Mouse (Mus musculus): ENCODE data around the gene Tef.

DNA sequence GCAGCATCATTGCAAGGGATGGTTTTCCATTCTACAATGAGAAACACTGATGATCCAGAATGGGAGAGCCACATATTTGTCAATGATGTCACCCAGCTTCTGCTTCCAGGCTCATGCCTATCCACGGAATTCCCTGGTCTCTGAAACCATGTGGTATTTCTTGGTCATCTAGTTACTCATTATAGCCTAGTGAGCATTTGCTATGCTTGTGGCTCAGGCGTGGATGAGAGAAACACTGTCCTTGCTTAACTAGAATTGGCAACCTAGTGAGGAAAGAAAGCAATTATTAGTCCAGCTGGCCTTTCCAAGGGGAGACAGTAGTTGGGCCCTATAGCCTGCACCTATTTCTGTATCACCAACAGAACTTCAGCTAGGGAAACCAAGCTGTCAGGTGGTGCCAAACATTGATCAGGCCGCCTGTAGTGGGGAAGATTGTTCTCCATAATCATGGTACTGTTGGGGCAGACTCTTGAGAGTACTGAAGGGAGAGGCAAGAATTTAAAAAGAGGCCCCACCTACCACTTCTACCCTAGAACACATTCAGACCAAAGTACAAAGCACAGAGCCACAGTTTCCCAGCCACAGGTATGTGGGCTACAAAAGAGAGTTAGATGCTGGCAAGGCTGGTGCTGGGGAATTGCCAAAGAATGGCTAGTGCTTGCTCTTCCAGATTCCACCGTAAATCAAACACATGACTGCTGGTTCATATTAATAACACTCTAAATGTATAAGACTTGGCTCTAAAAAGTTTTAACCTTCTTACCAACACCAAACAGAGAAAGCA lies 4.6 kb downstream of the Tef start:
- TF ChIP-seq CTCF (IDR thresholded peaks at IDR 0.05 in 2 of 3, conservative IDR thresholded peaks at IDR 0.05 in 1 of 3; ENCODE audit: control insufficient read depth in 1 of 3, insufficient read depth in 1 of 3, low read depth in 2 of 3, low read length in 3 of 3, poor library complexity in 1 of 3, severe bottlenecking in 1 of 3), result no peak
- TF ChIP-seq E2F4 (IDR thresholded peaks at IDR 0.05; ENCODE audit: borderline replicate concordance, low read depth, low read length), result no peak
- no peak for TF ChIP-seq ZNF384 (IDR thresholded peaks at IDR 0.05; ENCODE audit: low read depth, low read length)
- TF ChIP-seq USF2 (IDR thresholded peaks at IDR 0.05; ENCODE audit: borderline replicate concordance in 1 of 2, insufficient read depth in 1 of 2, low read depth in 1 of 2, low read length in 2 of 2), result no peak
- no peak for TF ChIP-seq POLR2A (IDR thresholded peaks at IDR 0.05; ENCODE audit: control insufficient read depth in 1 of 2, insufficient read depth in 1 of 2, low read depth in 1 of 2, low read length in 2 of 2, poor library complexity in 1 of 2)
- no peak for TF ChIP-seq CHD2 (IDR thresholded peaks at IDR 0.05; ENCODE audit: low read length)
- TF ChIP-seq EP300 (IDR thresholded peaks at IDR 0.05; ENCODE audit: low read depth in 1 of 2, low read length in 2 of 2), result no peak
- no peak for TF ChIP-seq ETS1 (IDR thresholded peaks at IDR 0.05; ENCODE audit: low read depth, low read length)

Data from MEL (cell line).